Mouse (Mus musculus) E14TG2a.4 (cell line): Measurements from ENCODE around the gene Crb2.

ENCODE experiments used
- CTCF ChIP-seq: conservative IDR thresholded peaks from 2 replicates; pipeline ENCODE4 v1.5.1; 2014; ENCODE audit warnings: low read length
- NANOG ChIP-seq: IDR thresholded peaks from 2 replicates; pipeline ENCODE4 v1.6.1; 2014; ENCODE audit warnings: borderline replicate concordance, low read length, mixed read lengths
- POU5F1 ChIP-seq: IDR thresholded peaks from 2 replicates; pipeline ENCODE4 v1.6.1; 2014; ENCODE audit warnings: low read length, borderline replicate concordance

DNA sequence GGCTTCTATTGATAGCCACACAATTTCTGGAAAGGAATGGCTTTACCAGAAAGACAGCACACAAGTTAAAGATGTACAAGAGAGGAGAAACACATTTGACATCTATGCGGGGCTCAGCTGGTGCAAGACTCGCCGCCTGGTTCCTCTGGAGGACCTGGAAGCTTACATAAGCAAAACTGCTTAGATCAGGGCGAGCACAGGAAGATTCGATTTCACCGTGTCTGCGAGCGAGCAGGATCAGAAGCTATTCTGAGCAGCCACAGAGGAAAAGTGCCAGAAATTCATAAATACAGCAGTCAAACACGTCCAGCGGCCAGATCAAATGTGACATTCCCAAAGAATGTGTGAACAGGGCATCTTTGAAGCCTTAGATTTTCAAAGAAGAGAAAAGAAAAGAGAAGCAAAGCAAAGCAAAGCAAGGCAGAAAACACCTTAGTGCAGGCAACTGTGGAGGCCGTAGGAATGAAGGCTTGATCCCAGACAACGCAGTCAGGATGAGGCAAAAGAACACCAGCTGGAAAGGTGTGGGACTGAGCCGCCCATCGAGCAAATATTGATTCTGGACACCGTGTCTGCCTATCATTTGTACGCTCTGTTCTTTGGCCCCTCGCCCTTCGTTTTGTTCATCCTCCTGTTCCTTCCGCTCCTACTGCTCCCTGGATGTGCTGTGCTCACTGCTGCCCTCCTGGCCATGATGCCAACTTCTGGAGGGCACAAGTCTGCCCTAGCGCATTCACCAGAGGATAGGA lies 34.1 kb upstream of the Crb2 start:
- no peak for TF ChIP-seq CTCF
- TF ChIP-seq POU5F1: no peak
- no peak for TF ChIP-seq NANOG
